Mouse (Mus musculus) CD4-positive, CD25-positive, alpha-beta regulatory T cell, adult 2 months (primary cell): Measurements from ENCODE around the gene Sec1.

Experiments used
- DNase-seq: peaks from one replicate; pipeline ENCODE4 v3.0.0-alpha.2; 2012; ENCODE audit warnings: low read depth, low spot score

The Sec1 gene

GRCm38 (mm10) chr7:45641391-45642040 lies 52.7 kb downstream of the Sec1 start:
- DNase-seq, result no peak

GRCm38 (mm10) chr7:45640191-45640957 lies 53.8 kb downstream of the Sec1 start:
- DNase-seq, result no peak

- no peak for DNase-seq
These were observed 54.6 kb downstream of the Sec1 start, which contains the start of gene Mamstr for GRCm38 (mm10) chr7:45639561-45640027. Gene Mamstr, plus strand, starts transcription at chr7:45639977.

- DNase-seq, result no peak
These were observed 55.4 kb downstream of the Sec1 start for GRCm38 (mm10) chr7:45638623-45639401.

- no peak for DNase-seq
These were observed 56.5 kb downstream of the Sec1 start for GRCm38 (mm10) chr7:45637710-45638109.

- no peak for DNase-seq
These were observed 58.2 kb downstream of the Sec1 start for GRCm38 (mm10) chr7:45635711-45636688.

- DNase-seq, result peak; percentile 51
These were observed 59.1 kb downstream of the Sec1 start for GRCm38 (mm10) chr7:45634946-45635681.

GRCm38 (mm10) chr7:45632499-45632898 lies 61.7 kb downstream of the Sec1 start:
- no peak for DNase-seq

- no peak for DNase-seq
These were observed 63.9 kb downstream of the Sec1 start for GRCm38 (mm10) chr7:45630064-45630907.

GRCm38 (mm10) chr7:45628364-45629294 lies 65.6 kb downstream of the Sec1 start:
- DNase-seq, result peak; percentile 96
